8 mouse cellular contexts compared by ENCODE assay signal in genomic region chr7:100733051-100733813, GRCm38 (mm10). TPM values are rescaled to one million over a fixed set of nuclear protein-coding genes. Genes with fewer than 3 reads are reported as not detected.
DNase-seq lines count a peak whose midpoint lies in the region; ATAC-seq and TF ChIP-seq lines count a peak whose summit lies in the region.

No protein-coding gene starts in this region.

- H3K4me2 ChIP-seq in midbrain, postnatal 0 days (ENCODE audit: low read depth, low read length, poor library complexity, severe bottlenecking) = no peak overlapping the region
- H3K4me2 ChIP-seq in midbrain, embryonic 14.5 days (ENCODE audit: low read length) = no peak overlapping the region
- peak overlapping the region; percentile 1; the same call in 1 of the 2 replicates for H3K4me2 ChIP-seq in liver, postnatal 0 days (ENCODE audit: low read depth, low read length)

- DNase-seq in midbrain, postnatal 0 days (ENCODE audit: low spot score) = peak; percentile 61
- DNase-seq in midbrain, embryonic 14.5 days = no peak
- peak; percentile 50 to 67 for DNase-seq in cerebellum, adult 18-20 months
- DNase-seq in gastrocnemius, postnatal 10 days = peak; percentile 19
- DNase-seq in liver, postnatal 0 days = no peak
- no peak for DNase-seq in thymus, postnatal 14 days
- no peak for DNase-seq in retina, postnatal 1 day

- TF ChIP-seq EP300 in liver, postnatal 0 days (IDR thresholded peaks at IDR 0.05; ENCODE audit: low read depth) = no peak

- no peak for ATAC-seq in midbrain, postnatal 0 days (ENCODE audit: low FRiP score)
- no peak for ATAC-seq in midbrain, embryonic 14.5 days (ENCODE audit: low FRiP score, low TSS enrichment)
- ATAC-seq in liver, postnatal 0 days = peak; percentile 40; the same call in 1 of the 2 replicates
- no peak for ATAC-seq in inflammation-experienced regulatory T-cells, adult 6 months

- no peaks in the 10 kb centered on the region for H3K36me3 ChIP-seq in midbrain, postnatal 0 days (ENCODE audit: insufficient read depth, low read length)
- no peaks in the 10 kb centered on the region for H3K36me3 ChIP-seq in midbrain, embryonic 14.5 days (ENCODE audit: control insufficient read depth, insufficient read depth, low read length)
- H3K36me3 ChIP-seq in liver, postnatal 0 days (replicated peaks; ENCODE audit: insufficient read depth, low read length) = no peaks in the 10 kb centered on the region

- H3K4me1 ChIP-seq in midbrain, postnatal 0 days (ENCODE audit: insufficient read depth, low read length) = no peaks in the 10 kb centered on the region
- no peaks in the 10 kb centered on the region for H3K4me1 ChIP-seq in midbrain, embryonic 14.5 days (ENCODE audit: control insufficient read depth, insufficient read depth, low read length)
- peaks cover 5% of the 10 kb centered on the region; the same call in 1 of the 2 replicates for H3K4me1 ChIP-seq in liver, postnatal 0 days (ENCODE audit: insufficient read depth)

- no peaks in the 10 kb centered on the region for H3K9me3 ChIP-seq in midbrain, postnatal 0 days (ENCODE audit: low read length)
- H3K9me3 ChIP-seq in midbrain, embryonic 14.5 days (ENCODE audit: control insufficient read depth, low read length) = no peaks in the 10 kb centered on the region
- H3K9me3 ChIP-seq in liver, postnatal 0 days (ENCODE audit: low read length) = no peaks in the 10 kb centered on the region

- H3K27me3 ChIP-seq in midbrain, postnatal 0 days (ENCODE audit: insufficient read depth, low read length) = no peaks in the 10 kb centered on the region
- no peaks in the 10 kb centered on the region for H3K27me3 ChIP-seq in midbrain, embryonic 14.5 days (ENCODE audit: control insufficient read depth, insufficient read depth, low read length)
- H3K27me3 ChIP-seq in liver, postnatal 0 days (ENCODE audit: insufficient read depth, low read length) = no peaks in the 10 kb centered on the region

- TF ChIP-seq CTCF in midbrain, postnatal 0 days (IDR thresholded peaks at IDR 0.05) = no peak
- TF ChIP-seq CTCF in liver, postnatal 0 days (IDR thresholded peaks at IDR 0.05; ENCODE audit: low read depth) = no peak

- H3K9ac ChIP-seq in midbrain, postnatal 0 days (replicated peaks; ENCODE audit: low read length, poor library complexity, severe bottlenecking) = no peak overlapping the region
- H3K9ac ChIP-seq in midbrain, embryonic 14.5 days (replicated peaks; ENCODE audit: low read length) = no peak overlapping the region
- no peak overlapping the region; the same call in 1 of the 2 replicates for H3K9ac ChIP-seq in liver, postnatal 0 days (replicated peaks)

- no peak overlapping the region for H3K4me3 ChIP-seq in midbrain, postnatal 0 days (ENCODE audit: low read depth, low read length)
- no peak overlapping the region for H3K4me3 ChIP-seq in midbrain, embryonic 14.5 days (replicated peaks; ENCODE audit: low read depth, low read length)
- H3K4me3 ChIP-seq in liver, postnatal 0 days (ENCODE audit: low read depth, low read length) = no peak overlapping the region

- no peak overlapping the region for H3K27ac ChIP-seq in midbrain, postnatal 0 days (ENCODE audit: low read depth, low read length)
- H3K27ac ChIP-seq in midbrain, embryonic 14.5 days (replicated peaks; ENCODE audit: low read depth, low read length) = no peak overlapping the region
- H3K27ac ChIP-seq in liver, postnatal 0 days (ENCODE audit: low read depth) = no peak overlapping the region

- 67% methylated on average over 7 of the region's 7 CpGs for WGBS in midbrain, postnatal 0 days
- 68% methylated on average over 7 of the region's 7 CpGs for WGBS in midbrain, embryonic 14.5 days
- WGBS in liver, postnatal 0 days (ENCODE audit: insufficient replicate concordance) = 44% methylated on average over 7 of the region's 7 CpGs

RNA-seq across cellular contexts. Expression of gene Fam168a, which starts 26.8 kb away (rescaled TPM):
- total RNA-seq in midbrain, postnatal 0 days (2014; rRNA removed) = 150 and 163 TPM in 2 replicates
- polyA plus RNA-seq in midbrain, postnatal 0 days (2015; fragmentation: Nextera tagmentation; extraction: Ambion mirVana) = 105 and 106 TPM in 2 replicates
- polyA plus RNA-seq in midbrain, embryonic 14.5 days (2014; fragmentation: Nextera tagmentation; extraction: Ambion mirVana) = 113 and 128 TPM in 2 replicates
- total RNA-seq in gastrocnemius, postnatal 10 days (2021) = 10 to 100 TPM; 51.6 to 55.3 TPM
- polyA plus RNA-seq in liver, postnatal 0 days (2015; fragmentation: Nextera tagmentation; extraction: Ambion mirVana) = 4.3 and 4.6 TPM in 2 replicates
- 10 to 100 TPM; 13.4 to 35.3 (median 26.6) TPM for polyA plus RNA-seq in inflammation-experienced regulatory T-cells, adult 6 months (2017; shearing (Covaris generic))

Comparison
In these comparisons a context has a peak if more than half of its experiments do, and no peak if none do; other contexts are left out.
1. DNase-seq: peak in midbrain, postnatal 0 days (single experiment), cerebellum, adult 18-20 months (2 of 2) and gastrocnemius, postnatal 10 days (single experiment); none in midbrain, embryonic 14.5 days (single experiment), liver, postnatal 0 days (single experiment), thymus, postnatal 14 days (single experiment) and retina, postnatal 1 day (single experiment).